Mouse (Mus musculus) retina, adult 2 months (tissue): ENCODE results near the gene Fgfr3.

Experiments
- DNase-seq: peaks from one replicate; pipeline ENCODE4 v3.0.0-alpha.2; 2012; ENCODE audit warnings: low read depth, low spot score

The Fgfr3 gene

GRCm38 (mm10) chr5:33730516-33730915 lies 9.0 kb downstream of the Fgfr3 start:
- DNase-seq: no peak

- no peak for DNase-seq
Observed at GRCm38 (mm10) chr5:33731051-33731450, 9.6 kb downstream of the Fgfr3 start.

GRCm38 (mm10) chr5:33733837-33734236 lies 12.4 kb downstream of the Fgfr3 start:
- DNase-seq: no peak

GRCm38 (mm10) chr5:33735412-33736092 lies 14.1 kb downstream of the Fgfr3 start:
- no peak for DNase-seq

- DNase-seq: no peak
Observed at GRCm38 (mm10) chr5:33736230-33736629, 14.8 kb downstream of the Fgfr3 start.

GRCm38 (mm10) chr5:33737903-33738321 lies 16.4 kb downstream of the Fgfr3 start:
- peak; percentile 38 for DNase-seq

GRCm38 (mm10) chr5:33738341-33738740 lies 16.9 kb downstream of the Fgfr3 start:
- no peak for DNase-seq

GRCm38 (mm10) chr5:33740548-33740947 lies 19.1 kb downstream of the Fgfr3 start:
- no peak for DNase-seq

- DNase-seq: no peak
Observed at GRCm38 (mm10) chr5:33743481-33743880, 22.0 kb downstream of the Fgfr3 start.

GRCm38 (mm10) chr5:33777195-33777594 lies 55.7 kb downstream of the Fgfr3 start:
- DNase-seq: no peak

- no peak for DNase-seq
Observed at GRCm38 (mm10) chr5:33781964-33782344, 60.5 kb downstream of the Fgfr3 start.

GRCm38 (mm10) chr5:33782345-33782998 lies 61.0 kb downstream of the Fgfr3 start, which contains the start of gene Letm1:
Letm1 (minus strand) TSS chr5:33782817.
- DNase-seq: peak; percentile 81

GRCm38 (mm10) chr5:33782999-33783390 lies 61.5 kb downstream of the Fgfr3 start:
- no peak for DNase-seq
